Mouse (Mus musculus) neural tube, embryonic 14.5 days (tissue): ENCODE data around the gene Baz1b. TPM values are rescaled to one million over a fixed set of nuclear protein-coding genes. Genes with fewer than 3 reads are reported as not detected.

ENCODE experiments used
- ATAC-seq: fragments of 200-750 bp; cut with Nextera tagmentation; 2 replicates; pipeline ENCODE4 v1.8.0; 2017; ENCODE audit warnings: low read depth, mild to moderate bottlenecking, moderate TSS enrichment, moderate library complexity
- H3K27ac ChIP-seq: fragments of 300-500 bp; sonication (generic); 2 replicates; pipeline ENCODE4 v1.5.1; 2014; ENCODE audit warnings: low read depth, mild to moderate bottlenecking, control low read depth, low read length, moderate library complexity, mixed read lengths
- H3K27me3 ChIP-seq: fragments of 300-500 bp; sonication (generic); 2 replicates; pipeline ENCODE4 v1.6.1; 2014; ENCODE audit warnings: low read length; ENCODE audit not compliant: control insufficient read depth, insufficient read depth
- H3K36me3 ChIP-seq: fragments of 300-500 bp; sonication (generic); 2 replicates; pipeline ENCODE4 v1.6.1; 2014; ENCODE audit warnings: low read length, mixed read lengths; ENCODE audit not compliant: control insufficient read depth, insufficient read depth
- H3K4me1 ChIP-seq: fragments of 300-500 bp; sonication (generic); 2 replicates; pipeline ENCODE4 v1.6.1; 2014; ENCODE audit warnings: low read length; ENCODE audit not compliant: control insufficient read depth, insufficient read depth
- H3K4me2 ChIP-seq: fragments of 300-500 bp; sonication (generic); 2 replicates; pipeline ENCODE4 v1.6.1; 2014; ENCODE audit warnings: mild to moderate bottlenecking, low read depth, low read length, control low read depth
- H3K4me3 ChIP-seq: fragments of 300-500 bp; sonication (generic); 2 replicates; pipeline ENCODE4 v1.5.1; 2014; ENCODE audit warnings: low read depth, low read length, control low read depth, mixed read lengths
- H3K9ac ChIP-seq: fragments of 300-500 bp; sonication (generic); replicated peaks from 2 replicates; pipeline ENCODE4 v1.6.1; 2014; ENCODE audit warnings: low read depth, mild to moderate bottlenecking, control low read depth, low read length, mixed read lengths
- H3K9me3 ChIP-seq: fragments of 300-500 bp; sonication (generic); 2 replicates; pipeline ENCODE4 v1.6.1; 2016; ENCODE audit warnings: low read length; ENCODE audit not compliant: control insufficient read depth
- WGBS: fragments of 180-500 bp; shearing (Covaris S2); extraction: QIAGEN DNeasy Blood & Tissue Kit; methylation state at CpG from one replicate; pipeline ENCODE4 v1.1.7; 2014; 5-methylcytosine and 5-hydroxymethylcytosine counted together
- polyA plus RNA-seq: library from polyadenylated mRNA; unstranded; fragments of >200 nt; fragmentation: Nextera tagmentation; extraction: Ambion mirVana; gene quantifications from 2 replicates; pipeline ENCODE4 v1.2.1, GENCODE M21; 2014

Gene Baz1b
- polyA plus RNA-seq, 1 experiment from 2014 or later, result 35.0 TPM

DNA sequence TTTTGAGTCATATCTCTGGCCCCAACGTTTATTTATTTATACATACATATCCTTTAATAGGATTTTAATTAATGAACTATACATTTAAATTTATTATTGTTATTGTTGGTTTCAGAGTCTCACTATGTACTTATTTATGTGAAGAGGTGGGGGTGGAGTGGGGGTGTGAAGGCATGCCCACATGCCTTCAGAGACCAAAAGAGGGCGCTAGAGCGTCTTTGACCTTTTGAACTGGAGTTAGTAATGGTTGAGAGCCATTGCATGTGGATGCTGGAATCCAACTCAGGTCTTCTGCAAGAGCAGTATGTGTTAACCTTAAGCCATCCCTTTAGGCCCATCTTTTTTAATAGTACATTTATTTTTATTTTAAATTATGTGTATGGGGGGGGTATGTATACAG, 1.5 kb upstream of the Baz1b start:
- Histone ChIP-seq H3K4me1 (peaks cover 22% of the 10 kb centered on the region), H3K27ac (no peak overlapping the region), H3K36me3 (peaks cover 24% of the 10 kb centered on the region), H3K27me3 (no peaks in the 10 kb centered on the region), H3K9me3 (no peaks in the 10 kb centered on the region), H3K4me2 (no peak overlapping the region), H3K4me3 (no peak overlapping the region), H3K9ac (no peak overlapping the region)
- no peak for ATAC-seq
- 37% methylated on average over 3 of the region's 3 CpGs for WGBS

DNA sequence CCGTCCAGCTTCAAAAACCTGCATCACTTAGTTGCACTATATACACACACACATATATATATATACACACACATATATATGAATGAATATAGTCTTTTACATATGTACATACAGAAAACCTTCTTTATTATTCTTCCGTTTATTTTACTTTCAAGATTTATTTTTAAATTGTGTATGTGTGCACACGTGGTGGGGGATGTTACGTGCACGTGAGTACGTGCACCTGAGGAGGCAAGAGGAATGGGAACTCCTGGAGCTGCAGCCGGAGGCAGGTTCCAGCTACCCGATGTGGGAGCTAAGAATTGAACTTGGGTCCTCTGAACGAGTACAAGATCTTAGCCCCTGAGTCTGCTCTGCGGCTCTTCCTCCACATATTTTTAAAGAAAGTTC, 838 bp upstream of the Baz1b start:
- H3K4me3 ChIP-seq, result peak overlapping the region; percentile 99
- H3K4me2 ChIP-seq, result peak overlapping the region; percentile 76
- H3K4me1 ChIP-seq, result peaks cover 24% of the 10 kb centered on the region
- H3K27me3 ChIP-seq, result no peaks in the 10 kb centered on the region
- no peaks in the 10 kb centered on the region for H3K9me3 ChIP-seq
- no peak for ATAC-seq
- peak overlapping the region; percentile 89 for H3K9ac ChIP-seq
- WGBS, result 21% methylated on average over 10 of the region's 10 CpGs
- peak overlapping the region; percentile 93 for H3K27ac ChIP-seq
- H3K36me3 ChIP-seq, result peaks cover 18% of the 10 kb centered on the region

DNA sequence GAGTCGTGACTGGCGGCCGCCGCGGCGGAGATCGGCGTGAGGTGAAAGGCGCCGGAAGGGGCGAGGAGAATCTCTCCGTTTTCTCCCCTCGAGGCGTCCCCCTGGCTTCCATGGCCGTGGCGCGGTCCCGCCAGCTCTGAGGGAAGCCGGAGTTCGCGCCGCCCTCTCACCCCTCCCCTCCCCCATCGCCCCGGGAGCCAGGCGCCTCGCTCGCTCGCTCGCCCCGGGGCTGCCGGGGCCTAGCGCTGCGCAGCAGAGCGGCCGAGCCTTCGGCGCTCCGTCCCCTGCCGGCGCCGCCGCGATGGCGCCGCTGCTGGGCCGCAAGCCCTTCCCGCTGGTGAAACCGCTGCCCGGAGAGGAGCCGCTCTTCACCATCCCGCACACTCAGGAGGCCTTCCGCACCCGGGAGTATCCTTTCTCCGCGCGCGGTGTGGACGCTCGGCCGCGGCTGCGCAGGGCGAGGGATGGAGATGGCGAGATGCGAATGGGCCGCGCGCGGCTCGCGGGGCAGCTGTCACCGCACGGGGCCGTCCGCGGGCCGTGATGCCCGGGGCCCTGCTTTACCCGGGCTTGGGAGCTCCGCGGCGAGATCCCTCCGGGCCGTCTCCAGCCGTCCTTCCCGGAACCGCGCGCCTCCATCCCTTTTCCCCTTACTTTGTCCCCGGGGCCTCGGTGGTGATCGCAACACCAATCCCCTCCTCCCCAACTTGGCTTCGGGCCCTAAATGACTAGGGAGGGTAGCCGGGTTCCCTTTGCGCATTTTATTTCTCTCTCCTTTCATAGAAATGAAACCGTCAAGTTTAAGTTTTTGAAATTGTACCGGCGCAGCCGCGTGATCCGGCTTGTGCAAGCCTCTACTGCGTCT, 517 bp downstream of the Baz1b start:
- Histone ChIP-seq H3K9ac (peak overlapping the region; percentile 89), H3K36me3 (0 out of 2 replicates have a peak, but pooled peaks cover 5% of the 10 kb centered on the region), H3K27me3 (no peaks in the 10 kb centered on the region), H3K4me2 (peak overlapping the region; percentile 76), H3K27ac (peak overlapping the region; percentile 93), H3K9me3 (no peaks in the 10 kb centered on the region), H3K4me1 (peaks cover 24% of the 10 kb centered on the region), H3K4me3 (peak overlapping the region; percentile 99)
- WGBS, result under 1% methylated on average over 95 of the region's 102 CpGs
- ATAC-seq, result peak; percentile 67

DNA sequence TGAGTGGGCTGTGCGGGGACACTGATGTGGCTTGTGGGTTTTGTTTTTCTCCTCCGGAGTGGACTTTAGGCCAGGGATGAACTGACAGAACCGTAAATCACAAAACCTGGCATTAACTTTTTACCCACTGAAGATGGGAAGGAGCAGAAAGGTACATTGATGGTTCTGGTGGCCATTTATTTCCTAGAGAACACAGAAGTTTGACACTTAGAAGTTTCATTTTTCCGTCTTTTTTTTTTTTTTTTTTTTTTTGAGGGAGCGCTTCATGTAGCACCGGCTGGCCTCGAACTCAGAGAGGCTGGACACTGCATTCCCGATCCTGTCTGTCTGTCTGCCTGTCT, 1.1 kb downstream of the Baz1b start:
- WGBS, result 1% methylated on average over 8 of the region's 8 CpGs
- ATAC-seq, result no peak
- no peaks in the 10 kb centered on the region for H3K9me3 ChIP-seq

DNA sequence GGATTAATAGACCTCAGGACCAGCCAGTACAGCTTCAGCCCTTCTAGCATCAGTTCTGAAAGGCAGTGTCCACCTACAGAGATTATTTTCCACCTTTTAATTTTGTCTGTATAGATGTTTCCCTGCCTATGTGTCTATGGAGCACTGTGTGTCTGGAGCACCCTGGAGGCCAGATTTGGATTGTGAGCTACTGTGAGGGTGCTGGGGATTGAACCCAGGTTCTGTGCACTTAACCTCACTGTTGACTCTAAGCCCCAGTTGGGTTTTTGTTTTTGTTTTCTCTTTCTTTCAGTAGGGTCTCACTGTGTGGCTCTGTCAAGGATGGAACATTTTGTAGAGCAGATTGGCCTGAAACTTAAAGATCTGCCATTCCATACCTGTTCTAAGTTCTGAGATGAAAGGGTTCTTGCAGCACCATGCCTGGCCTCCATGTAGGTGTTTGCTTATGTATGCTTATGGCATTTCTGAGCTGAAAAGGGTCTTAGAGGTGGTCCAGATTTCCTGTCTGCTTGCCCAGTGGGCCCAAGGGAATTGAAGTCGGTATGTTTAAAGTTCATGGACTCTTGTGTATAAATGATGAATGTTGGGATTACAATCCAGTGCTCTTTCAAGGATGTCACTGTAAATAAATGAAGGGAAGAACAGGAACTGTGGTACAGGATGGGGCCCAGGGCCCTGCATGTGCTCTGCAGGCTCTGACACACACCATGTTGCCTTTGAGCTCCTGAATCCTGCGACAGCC, 2.4 kb downstream of the Baz1b start:
- Histone ChIP-seq H3K4me3 (peak overlapping the region; percentile 99; the same call in 1 of the 2 replicates), H3K4me1 (peaks cover 24% of the 10 kb centered on the region), H3K9ac (no peak overlapping the region), H3K9me3 (no peaks in the 10 kb centered on the region), H3K36me3 (0 out of 2 replicates have a peak, but pooled peaks cover 5% of the 10 kb centered on the region), H3K27ac (no peak overlapping the region), H3K4me2 (peak overlapping the region; percentile 76), H3K27me3 (no peaks in the 10 kb centered on the region)
- no peak for ATAC-seq
- 58% methylated on average over 2 of the region's 2 CpGs for WGBS

More for the DNA sequence above, 1.1 kb downstream of the Baz1b start:
- Histone ChIP-seq H3K27ac (peak overlapping the region; percentile 93), H3K9ac (peak overlapping the region; percentile 89), H3K4me1 (peaks cover 24% of the 10 kb centered on the region), H3K36me3 (0 out of 2 replicates have a peak, but pooled peaks cover 5% of the 10 kb centered on the region), H3K4me3 (peak overlapping the region; percentile 99), H3K27me3 (no peaks in the 10 kb centered on the region), H3K4me2 (peak overlapping the region; percentile 76)

DNA sequence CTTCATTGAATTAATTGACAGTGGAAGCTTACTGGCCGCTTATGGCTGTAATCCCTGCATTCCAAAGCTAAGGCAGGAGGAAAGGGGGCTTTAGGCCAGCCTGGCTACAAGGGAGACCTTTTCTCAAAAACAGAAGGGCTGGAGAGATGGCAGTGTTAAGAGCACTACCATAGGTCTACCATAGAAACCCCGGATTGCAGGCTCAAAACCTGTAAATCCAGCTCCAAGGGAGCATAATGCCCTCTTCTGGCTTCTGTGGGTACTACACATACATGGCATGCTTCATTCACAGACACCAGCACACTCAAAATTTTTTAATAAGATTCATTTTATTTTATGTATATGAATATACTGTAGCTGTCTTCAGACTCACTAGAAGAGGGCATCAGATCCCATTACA, 4.6 kb downstream of the Baz1b start:
- Histone ChIP-seq H3K4me3 (no peak overlapping the region), H3K36me3 (0 out of 2 replicates have a peak, but pooled peaks cover 5% of the 10 kb centered on the region), H3K9me3 (no peaks in the 10 kb centered on the region), H3K4me1 (peaks cover 24% of the 10 kb centered on the region), H3K27ac (no peak overlapping the region), H3K4me2 (no peak overlapping the region), H3K9ac (no peak overlapping the region), H3K27me3 (no peaks in the 10 kb centered on the region)
- WGBS, result 30% methylated on average over 2 of the region's 2 CpGs
- no peak for ATAC-seq

DNA sequence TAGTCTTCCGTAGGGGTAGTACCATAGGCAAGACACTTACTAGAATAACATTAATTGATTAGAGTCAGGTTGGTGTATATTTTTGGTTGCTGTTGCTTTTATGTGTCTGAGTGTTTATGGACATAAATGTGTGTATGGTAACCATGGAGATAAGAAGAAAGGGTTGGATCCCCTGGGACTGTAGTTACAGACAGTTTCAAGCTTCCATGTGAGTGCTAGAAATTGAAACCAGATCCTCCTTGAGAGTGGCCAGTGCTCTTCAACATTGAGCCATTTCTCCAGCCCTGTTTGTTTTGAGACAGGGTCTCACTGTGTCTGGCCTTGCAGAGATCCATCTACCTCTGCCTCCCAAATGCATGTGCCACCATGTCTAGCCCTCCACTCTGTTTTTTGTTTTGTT, 5.4 kb downstream of the Baz1b start:
- no peak overlapping the region for H3K4me3 ChIP-seq
- no peaks in the 10 kb centered on the region for H3K9me3 ChIP-seq
- no peak overlapping the region for H3K27ac ChIP-seq
- no peak overlapping the region for H3K9ac ChIP-seq
- H3K27me3 ChIP-seq, result no peaks in the 10 kb centered on the region
- WGBS, result 88% methylated on average over 1 of the region's 1 CpGs
- 0 out of 2 replicates have a peak, but pooled peaks cover 5% of the 10 kb centered on the region for H3K36me3 ChIP-seq
- peaks cover 24% of the 10 kb centered on the region for H3K4me1 ChIP-seq
- no peak for ATAC-seq
- H3K4me2 ChIP-seq, result no peak overlapping the region

DNA sequence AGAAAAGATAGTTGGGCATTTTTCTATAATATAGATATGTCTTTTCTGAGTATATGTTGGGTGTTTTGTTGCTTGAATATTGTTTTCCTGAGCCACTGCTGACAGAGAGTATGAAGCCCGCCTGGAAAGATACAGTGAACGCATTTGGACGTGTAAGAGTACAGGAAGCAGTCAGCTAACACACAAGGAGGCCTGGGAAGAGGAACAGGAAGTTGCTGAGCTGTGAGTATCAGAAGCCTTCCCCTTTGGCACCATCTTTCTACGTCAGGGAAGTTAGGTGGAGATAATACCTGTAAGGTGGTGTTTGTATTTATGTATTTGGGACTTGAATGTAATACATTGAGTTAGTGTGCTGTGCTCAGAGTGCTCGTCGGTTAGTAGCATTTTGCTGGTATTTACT, 9.3 kb downstream of the Baz1b start:
- WGBS, result 84% methylated on average over 6 of the region's 6 CpGs
- Histone ChIP-seq H3K36me3 (peaks cover 5% of the 10 kb centered on the region; the same call in 1 of the 2 replicates), H3K27ac (no peak overlapping the region), H3K9me3 (no peaks in the 10 kb centered on the region), H3K4me3 (no peak overlapping the region), H3K27me3 (no peaks in the 10 kb centered on the region), H3K9ac (no peak overlapping the region), H3K4me1 (no peaks in the 10 kb centered on the region), H3K4me2 (no peak overlapping the region)
- no peak for ATAC-seq

DNA sequence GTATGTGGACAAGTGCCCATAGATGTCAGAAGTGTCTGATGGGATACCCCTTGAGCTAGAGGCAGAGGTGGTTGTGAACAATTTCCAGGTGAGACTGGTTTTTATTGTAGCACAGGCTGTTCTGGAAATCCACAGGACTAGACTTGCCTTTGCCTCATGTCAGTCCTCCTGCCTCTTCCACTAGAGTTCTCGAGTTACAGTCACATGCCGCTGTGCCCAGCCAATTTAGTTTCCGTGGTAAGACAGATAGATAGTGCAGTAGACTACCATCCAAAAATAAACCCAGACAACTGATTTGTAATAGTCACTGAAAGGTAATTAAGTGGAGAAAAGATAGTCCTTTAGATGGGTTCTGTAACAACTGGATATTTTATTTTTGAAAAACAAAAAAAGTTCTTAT, 15.7 kb downstream of the Baz1b start:
- Histone ChIP-seq H3K27me3 (no peaks in the 10 kb centered on the region), H3K4me1 (no peaks in the 10 kb centered on the region), H3K27ac (no peak overlapping the region), H3K4me3 (no peak overlapping the region), H3K9ac (no peak overlapping the region), H3K36me3 (peaks cover 28% of the 10 kb centered on the region; the same call in 1 of the 2 replicates), H3K9me3 (no peaks in the 10 kb centered on the region), H3K4me2 (no peak overlapping the region)
- no peak for ATAC-seq
- WGBS, result 87% methylated on average over 3 of the region's 3 CpGs
